Mouse (Mus musculus) testis, postnatal 14 days (tissue): ENCODE results near the gene 4931428L18Rik.
A peak's percentile ranks its signal among the peaks of the same experiment; 100 is the strongest.
"Not testable (repeated sequence)": the region's sequence is repeated elsewhere in the genome, so short reads cannot be mapped to it uniquely, and the experiment has no call there.

Experiments
- DNase-seq: peaks from one replicate; pipeline ENCODE4 v3.0.0; 2021; ENCODE audit warnings: low spot score

Gene 4931428L18Rik

DNA sequence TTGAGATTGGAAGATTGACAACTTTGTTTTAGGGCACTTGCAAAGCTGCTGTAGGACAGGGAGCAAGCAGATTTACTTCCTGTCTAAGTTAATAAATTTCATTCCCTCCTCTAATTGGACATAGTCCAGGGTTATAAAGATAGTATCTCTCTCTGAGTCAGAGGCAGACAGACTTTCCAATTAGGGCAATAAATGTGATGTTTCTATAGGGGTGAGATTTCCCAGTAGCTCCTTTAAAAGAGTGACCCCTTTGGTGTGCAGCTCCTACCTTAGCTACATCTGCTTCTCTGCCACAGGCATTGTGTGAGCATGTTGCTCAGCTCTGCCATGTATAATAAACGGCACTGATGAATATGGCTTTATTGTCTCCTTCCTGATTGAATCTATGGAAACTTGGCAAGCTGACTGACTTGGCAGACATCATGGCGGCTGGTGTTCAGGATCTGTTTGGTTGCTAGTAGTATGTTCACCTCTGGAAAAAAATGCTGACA lies 163.6 kb downstream of the 4931428L18Rik start:
- no peak for DNase-seq

DNA sequence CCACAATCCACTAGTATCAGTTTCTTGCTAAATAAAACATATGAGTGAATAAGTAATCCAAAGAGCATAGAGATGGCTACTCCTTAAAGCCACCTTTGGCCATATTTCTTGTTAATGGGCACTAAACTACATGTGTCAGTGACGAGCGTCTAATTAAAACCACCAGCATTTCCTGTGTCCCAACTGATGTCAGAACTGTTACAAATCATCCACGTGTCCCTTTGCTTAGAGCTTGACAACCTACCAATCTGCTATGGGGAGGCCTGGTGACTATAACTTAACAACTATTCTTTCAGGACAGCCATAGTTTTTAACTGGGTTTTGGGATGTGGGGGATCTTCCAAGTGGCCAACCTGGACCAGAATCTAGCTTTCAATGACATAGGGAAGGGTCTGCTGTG lies 164.3 kb downstream of the 4931428L18Rik start:
- no peak for DNase-seq

DNA sequence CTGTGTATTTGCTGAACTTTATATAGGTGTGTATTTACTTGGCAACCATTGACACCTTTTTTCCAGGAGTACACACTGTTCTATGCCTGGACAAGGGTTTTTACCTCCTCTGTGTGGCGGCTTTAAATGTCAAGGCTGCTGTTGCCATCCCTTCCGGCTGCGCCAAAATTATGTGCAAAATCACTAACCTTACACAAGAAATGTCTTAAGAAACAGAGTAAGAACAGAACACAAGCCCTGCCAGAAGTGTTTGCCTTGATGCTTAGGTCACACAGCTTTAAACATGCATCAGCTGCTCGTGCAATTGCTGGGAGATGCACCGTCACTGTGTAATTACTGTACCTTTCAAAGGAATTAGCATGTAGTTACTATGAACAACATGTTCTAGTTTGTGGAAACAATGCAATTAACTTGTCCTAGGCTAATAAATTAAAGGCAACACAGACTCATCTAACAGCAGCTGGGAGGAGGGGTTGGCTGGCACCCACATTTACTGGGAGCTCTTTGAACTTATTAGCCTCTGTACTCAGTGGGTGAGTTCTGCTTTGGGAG lies 171.0 kb downstream of the 4931428L18Rik start:
- no peak for DNase-seq

DNA sequence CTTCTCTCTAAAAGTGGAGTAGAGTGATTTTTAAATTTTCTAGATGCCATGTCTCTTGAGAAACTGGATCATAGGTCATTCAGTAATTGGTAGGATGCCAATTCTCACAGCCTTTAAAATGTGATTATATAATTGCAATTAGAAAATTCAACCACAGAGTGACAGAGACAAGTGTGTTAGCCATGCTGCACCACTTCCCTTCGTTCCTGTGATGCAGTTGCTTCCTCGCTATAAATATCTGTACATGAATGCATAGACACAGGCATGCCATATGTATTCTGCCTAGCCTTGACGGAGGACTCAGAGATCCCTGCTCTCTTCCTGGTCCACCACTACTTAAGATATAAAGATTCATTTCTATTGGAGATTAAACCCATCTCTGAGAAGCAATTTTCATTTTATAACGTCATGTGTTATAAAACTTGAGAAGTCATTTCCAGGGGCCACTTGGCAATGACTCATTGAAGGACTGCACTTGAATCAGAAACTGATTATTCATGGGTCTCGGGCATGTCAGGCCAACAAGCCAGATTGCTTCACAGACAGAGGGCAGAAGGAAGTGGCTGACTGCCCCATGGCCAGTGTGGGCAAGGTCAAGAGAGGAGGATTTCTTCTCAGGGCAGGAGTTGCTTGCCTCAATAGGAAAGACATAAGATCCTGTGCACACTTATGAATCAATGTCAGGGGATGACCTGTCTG lies 172.4 kb downstream of the 4931428L18Rik start:
- DNase-seq: no peak

DNA sequence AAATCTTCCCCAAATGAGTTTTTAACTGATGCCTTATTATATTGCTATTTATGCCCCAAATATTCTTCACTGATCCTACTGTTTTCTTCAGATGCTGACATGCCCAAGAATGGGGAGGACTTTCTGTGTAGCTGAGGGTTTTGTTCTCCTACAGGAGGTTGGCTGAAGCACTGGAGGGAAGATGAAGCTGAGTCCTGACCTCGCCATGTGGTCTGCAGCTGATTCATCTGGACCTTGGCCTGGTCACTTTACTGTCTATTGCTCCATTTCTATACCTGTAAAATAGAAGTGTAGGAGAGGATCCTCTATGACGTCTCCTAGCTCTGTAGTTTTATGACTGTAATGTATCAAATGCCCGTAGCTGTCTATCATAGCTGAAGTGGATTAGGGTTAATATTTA lies 179.3 kb downstream of the 4931428L18Rik start:
- DNase-seq: no peak

DNA sequence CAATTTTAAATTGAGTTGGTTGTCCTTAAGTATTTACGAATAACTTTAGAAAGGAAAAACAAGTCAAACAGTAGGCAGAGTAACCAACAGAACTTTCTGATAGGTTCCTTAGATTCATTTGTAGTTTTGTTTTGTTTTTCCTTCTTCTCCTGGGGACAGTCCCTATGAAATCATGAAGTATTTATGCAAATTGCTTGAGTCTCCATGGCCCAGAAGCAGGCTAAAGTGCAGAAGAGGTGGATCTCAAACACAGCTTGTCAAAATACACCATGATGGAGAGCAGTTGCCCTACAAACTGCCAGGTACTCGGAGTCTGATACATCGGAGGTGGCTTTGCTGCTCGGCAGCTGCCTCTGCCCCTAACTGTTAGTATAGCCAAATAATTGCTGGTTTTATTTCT lies 179.7 kb downstream of the 4931428L18Rik start:
- no peak for DNase-seq

DNA sequence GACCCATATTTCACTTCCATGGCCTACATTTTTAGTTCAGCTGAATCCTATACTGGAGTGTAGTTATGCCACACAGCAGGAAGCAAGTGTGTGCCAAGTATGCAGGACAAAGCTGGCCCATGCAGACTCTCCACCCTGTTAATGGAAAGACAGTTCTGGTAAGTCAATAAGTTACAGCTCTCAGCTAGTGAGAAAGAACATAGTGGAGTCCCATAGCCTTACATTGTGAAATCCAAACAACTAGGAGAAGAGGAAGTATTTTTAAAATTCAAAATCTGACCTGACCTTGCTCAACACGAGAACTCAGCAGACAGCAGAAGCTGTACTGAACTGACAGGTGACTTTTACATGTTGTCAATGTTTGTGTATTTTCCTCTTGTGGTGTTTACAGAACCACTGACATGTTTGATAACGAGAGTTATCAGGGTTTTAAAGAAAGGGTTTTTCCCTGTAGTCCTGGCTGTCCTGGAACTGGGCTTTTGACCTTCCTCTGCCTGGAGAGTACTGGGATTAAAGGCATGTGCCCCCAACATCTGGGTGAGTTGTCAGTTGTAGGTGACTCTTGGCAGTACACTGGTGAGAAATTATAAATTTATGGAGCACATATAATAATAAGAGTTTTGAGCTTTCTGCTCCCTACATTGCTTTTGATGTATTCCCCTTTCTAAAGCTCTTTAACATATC lies 188.5 kb downstream of the 4931428L18Rik start:
- no peak for DNase-seq

DNA sequence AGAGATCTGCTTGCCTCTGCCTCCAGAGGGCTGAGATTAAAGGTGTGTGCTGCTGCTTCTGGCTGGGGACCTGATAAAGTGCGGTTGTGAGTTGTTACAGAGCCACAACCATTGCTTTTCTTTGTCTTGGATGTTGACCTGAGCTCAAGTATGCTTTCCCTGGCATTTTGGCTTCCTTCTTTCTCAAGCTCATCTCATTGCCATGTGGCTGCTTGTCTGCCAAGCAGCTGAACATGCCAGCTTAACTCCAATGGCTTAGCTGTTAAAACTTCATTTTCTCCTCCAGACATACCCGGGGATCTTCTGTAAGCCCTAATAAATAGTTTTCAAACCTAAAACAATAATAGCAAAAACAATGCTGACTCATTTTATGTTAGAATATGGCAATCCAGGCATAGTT lies 190.1 kb downstream of the 4931428L18Rik start:
- DNase-seq: no peak

DNA sequence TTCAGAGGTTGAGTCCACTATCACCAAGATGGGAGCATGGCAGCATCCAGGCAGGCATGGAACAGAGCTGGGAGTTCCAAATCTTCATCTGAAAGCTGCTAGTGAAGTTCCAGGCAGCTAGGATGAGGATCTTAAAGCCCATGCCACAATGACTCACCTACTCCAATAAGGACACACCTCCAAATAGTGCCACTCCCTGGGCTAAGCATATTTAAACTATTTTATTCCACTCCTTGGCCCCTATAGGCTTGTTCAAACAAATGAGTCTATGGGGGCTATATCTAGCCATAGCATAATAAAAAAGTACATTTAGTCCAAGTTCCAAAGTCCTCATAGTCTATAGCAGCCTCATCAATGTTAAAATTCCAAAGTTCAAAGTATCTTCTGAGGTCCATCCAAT lies 199.3 kb downstream of the 4931428L18Rik start:
- no peak for DNase-seq

DNA sequence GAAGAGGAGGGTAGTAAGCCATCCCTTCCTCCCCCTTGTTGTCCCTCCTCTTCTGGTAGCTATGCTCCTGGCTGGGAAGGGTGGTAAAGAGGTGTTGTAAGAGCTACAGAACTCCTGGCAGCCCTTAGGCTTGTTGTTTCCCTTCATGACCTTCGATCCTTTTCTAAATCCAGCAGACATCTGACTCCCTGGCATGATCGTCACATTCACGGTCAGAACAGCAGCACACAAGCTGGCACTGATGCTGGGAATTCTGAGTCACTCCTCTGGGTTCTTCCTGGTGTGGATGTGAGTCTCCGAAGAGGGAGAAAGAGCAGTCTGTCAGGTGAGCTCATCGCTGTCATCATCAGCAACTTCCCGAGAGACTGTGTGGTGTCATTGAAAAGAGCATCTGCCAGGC lies 203.2 kb downstream of the 4931428L18Rik start:
- no peak for DNase-seq

DNA sequence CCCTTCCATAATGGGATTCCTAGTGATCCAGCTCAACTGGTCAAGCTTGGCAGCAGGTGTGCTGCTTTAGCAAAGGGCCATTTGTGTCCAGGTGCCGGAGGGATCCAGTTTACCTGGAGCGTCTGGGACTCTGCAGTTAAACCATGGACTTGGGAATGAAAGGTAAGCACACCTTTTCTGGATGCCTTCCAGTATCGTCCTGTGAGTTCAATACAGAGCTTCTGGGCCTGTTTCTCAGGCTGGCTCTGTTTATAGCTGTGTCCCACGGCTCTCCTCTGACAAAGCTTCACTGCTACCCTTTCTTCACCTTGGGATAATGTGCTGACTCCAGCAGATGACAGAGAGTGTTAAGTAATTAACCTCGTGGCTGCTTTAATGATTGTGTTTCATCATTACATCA lies 205.1 kb downstream of the 4931428L18Rik start:
- DNase-seq: no peak

DNA sequence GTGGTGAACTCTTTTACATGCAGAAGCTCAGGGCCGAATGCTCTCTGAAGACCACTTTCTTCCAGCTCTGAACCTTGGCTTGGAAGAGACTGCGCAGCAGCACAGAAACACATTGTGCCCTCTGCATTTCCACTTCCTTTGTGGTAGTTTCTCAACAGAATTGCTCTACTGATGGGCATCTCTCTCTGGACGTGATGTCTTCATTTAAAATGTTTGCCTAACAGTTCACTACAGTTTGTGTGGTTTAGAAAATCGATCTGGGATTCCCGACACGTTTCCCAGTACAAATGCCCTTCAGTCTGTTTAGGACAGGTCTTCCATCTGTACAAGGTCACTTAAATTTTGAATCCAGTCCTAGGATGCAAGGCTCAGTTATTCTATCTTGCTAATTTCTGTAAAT lies 206.4 kb downstream of the 4931428L18Rik start:
- DNase-seq: no peak

DNA sequence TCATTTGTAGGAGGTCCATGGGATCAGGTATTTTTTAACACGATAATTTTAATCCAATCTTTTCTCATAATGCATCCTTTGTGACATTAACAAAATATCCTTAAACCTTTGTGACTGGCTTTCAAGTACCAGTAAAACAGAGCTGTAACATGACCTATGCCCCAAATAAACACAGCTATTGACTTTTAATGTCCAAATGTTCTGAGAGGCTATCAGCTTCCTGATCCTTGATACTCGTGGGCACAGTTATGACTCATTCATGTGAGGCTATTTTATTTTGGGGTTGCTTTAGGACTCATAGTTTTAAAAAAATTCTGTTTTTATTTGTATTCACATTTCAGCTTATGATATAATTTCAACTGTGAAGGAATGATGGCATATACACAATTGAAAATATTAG lies 207.2 kb downstream of the 4931428L18Rik start:
- DNase-seq: no peak

DNA sequence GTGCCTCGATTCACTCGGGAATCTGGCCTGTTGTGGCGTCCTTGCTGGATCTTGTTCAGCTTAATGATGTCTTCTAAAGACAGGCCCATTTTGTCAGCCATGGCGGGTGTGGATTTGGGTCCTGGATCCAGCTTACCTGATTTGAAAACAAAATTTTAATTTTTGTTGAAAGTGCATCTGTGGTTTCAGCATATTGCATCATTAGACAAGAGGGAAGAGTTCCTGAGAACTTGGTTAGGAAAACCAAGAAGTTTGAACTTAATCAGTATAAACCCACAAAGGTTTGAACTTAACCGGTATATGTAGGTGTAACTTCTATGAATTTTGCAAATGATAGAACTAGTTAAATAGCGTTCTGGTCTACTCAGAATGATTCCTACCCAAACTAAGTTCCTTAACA lies 244.6 kb downstream of the 4931428L18Rik start, which contains the start of gene AC153137.1:
Gene AC153137.1, minus strand, starts transcription at position 101 of the 400 bp plus-strand sequence.
- not testable (repeated sequence) for DNase-seq

DNA sequence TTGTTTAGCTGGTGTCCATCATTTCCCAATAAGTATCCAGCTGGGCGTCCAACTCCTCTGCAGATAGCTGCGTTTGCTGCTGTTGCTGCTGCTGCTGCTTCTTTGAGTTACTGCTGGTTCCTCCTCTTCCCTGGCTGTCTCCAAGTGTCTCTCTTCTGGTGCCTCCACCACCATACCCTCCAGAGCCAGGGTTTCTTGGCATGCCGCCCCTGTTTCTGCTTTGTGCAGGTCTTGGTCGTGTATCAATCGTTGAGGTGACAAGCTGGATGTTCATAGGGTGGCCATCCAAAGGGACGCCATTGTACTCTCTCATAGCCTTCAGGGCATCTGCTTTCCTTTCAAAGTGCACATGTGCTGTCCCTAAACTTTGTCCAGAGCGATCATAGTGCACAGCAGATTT lies 245.2 kb downstream of the 4931428L18Rik start:
- not testable (repeated sequence) for DNase-seq

DNA sequence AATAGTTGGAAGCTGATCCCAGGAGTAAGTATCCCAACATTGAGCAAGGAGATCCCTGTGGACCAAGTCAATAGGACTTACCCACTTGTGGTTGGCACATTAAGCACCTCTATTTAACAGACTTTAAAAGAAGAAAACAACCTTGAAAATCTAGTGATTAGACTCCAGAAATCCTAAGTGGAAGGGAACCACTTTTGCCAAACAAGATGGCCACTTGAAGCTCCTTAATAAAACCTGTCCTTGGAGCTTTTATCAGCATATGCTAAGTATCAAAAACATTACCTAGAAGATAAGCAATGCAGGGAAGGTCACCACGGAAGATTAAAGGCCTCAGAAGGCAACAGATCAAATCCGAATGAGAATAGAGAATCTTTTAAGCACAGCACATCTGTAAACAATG lies 270.7 kb downstream of the 4931428L18Rik start:
- DNase-seq: no peak

DNA sequence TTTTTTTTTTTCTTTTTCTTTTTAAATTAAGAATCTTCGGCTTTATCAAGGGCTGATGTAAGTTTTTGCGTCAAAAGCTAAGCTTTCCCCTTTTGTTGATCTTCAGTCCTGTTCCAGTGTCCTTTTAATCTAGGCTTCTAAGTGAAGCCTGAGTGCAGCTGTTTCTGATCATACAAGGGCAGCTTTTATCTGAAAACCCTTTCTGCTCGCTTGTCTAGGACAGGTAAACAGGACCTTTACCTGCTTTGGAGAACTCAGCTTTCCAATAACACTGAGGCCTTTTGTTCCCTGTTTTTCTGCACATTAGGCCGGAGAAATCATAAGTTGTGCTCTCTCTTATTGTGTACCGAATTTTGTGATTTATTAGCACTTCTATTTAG lies 272.0 kb downstream of the 4931428L18Rik start:
- DNase-seq: no peak

DNA sequence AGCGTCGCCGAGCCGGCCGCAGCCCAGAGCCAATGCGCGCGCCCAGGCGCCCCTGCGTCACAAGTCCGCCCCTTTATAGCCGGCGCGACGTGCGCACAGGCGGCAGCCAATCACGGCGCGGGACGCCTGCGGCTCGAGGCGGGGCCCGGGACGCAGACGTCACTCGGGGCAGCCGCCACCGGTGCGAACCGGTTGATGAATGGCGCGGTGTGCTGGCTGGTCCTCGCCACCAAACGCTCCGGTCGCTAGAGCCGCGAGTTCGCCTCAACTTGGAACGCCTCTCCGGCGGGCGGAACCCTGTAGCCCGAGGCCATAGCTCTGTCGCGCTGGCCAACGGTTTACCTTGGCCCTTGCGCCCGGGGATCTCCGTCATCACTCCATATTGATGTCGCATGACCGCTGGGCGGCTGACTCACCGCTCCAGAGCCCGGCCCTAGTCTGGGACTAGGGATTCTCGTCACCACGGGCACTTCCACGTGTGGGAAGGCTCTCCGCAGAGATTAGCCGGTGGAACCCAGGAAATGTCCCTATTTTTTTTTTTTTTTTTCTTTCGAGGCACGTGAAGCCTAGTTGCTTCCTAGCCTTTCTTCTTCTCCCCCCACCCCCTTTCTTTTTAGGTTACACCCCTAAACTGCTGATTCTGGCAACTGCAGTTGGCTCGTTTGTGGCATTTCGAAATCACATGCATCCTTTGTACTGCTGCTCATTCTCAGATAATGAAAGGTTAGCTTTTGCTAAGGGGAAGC lies 272.6 kb downstream of the 4931428L18Rik start:
- DNase-seq: peak; percentile 97

DNA sequence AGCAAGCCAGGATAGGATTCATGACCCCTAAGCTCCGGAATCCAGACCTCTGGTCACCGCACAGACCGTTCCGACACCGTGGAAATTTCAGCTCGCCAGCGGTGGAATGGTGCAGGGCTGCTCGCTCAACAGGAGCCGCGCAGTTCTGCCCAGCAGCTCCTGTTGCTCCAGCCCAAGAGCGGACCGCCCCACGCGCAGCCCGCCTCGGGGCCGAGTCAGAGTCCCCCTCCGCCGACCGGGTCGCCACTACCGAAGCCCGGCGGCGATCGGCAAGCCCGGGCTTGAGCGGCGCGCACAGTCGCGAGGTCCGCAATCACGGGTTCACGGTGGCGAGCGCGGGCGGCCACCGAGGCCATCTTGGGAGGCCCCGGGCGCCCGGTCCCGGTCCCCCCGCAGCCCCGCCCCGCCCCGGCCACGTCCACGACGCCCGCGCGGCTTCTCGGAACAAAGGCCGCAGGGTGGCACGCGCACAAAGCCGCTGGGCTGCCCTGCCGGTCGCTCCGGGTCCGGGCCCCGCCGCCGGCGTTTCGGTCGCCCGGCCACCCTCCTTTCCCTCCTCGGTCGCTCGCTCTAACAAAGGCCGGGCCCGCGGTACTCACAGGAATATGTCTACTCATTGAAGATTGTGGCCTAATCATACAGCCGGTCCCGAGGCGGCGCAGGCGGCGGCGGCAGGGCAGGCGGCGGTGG lies 273.4 kb downstream of the 4931428L18Rik start:
- DNase-seq: peak; percentile 70

DNA sequence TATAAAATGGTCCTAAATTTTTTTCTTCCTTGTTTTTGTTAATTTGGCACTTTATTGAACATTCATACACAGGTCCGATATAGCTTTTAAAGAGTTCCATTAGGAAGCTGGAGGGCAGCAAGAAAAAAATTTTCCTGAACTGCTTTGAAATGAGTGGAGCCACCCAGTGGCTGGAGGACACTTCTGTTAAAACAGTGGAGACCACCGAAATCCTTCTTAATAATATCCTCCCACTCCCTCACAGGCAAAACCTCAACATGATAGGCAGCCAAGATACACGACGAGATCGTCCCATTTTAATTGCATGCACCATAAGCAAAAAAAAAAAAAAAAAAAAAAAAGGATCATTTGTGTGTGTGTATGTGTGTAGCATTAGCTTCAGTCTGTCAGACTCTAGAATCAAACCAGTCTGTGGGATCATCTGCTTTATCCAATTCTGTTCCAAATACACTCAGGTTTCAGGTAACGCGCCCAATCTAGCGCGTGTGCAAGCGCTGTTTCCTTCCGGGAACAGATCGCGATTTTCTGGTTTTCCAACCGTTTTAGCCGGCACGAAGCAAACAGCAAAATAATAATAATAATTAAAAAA lies 274.0 kb downstream of the 4931428L18Rik start:
- no peak for DNase-seq
